Mouse (Mus musculus): ENCODE measurements around the gene Zfp639. TPM values are rescaled to one million over a fixed set of nuclear protein-coding genes. Genes with fewer than 3 reads are reported as not detected.

Gene Zfp639
- polyA plus RNA-seq, 1 experiment from 2014 or later = 38.0 TPM

- 63% methylated on average over 15 of the region's 15 CpGs for WGBS
- Histone ChIP-seq H3K4me1 (no peaks in the 10 kb centered on the region), H3K9me3 (no peaks in the 10 kb centered on the region), H3K4me2 (no peak overlapping the region), H3K36me3 (no peaks in the 10 kb centered on the region), H3K9ac (no peak overlapping the region), H3K27ac (no peak overlapping the region), H3K27me3 (no peaks in the 10 kb centered on the region), H3K4me3 (no peak overlapping the region)
- ATAC-seq (ENCODE audit: borderline replicate concordance, extremely low read depth, low FRiP score, low TSS enrichment) = no peak
Observed at GRCm38 (mm10) chr3:32490076-32490927, 19.8 kb upstream of the Zfp639 start.

DNA sequence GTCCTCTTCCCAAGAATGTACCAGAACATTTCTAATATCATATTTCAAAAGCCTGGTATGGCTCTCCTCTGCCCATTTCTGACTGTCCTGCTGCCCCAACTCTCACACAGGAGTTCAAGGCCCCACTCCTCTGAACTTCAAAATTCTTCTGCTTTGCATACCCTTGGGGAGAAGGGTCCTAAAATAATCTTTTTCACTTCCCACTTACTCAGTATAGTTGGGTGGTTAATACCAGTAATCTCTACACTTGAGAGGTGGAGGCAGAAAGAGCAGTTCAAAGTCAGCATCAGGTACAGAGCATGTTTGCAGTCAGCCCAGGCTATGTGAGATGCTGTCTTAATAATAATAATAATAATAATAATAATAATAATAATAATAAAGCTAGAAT lies 19.1 kb upstream of the Zfp639 start:
- no peak for ATAC-seq (ENCODE audit: borderline replicate concordance, extremely low read depth, low FRiP score, low TSS enrichment)

DNA sequence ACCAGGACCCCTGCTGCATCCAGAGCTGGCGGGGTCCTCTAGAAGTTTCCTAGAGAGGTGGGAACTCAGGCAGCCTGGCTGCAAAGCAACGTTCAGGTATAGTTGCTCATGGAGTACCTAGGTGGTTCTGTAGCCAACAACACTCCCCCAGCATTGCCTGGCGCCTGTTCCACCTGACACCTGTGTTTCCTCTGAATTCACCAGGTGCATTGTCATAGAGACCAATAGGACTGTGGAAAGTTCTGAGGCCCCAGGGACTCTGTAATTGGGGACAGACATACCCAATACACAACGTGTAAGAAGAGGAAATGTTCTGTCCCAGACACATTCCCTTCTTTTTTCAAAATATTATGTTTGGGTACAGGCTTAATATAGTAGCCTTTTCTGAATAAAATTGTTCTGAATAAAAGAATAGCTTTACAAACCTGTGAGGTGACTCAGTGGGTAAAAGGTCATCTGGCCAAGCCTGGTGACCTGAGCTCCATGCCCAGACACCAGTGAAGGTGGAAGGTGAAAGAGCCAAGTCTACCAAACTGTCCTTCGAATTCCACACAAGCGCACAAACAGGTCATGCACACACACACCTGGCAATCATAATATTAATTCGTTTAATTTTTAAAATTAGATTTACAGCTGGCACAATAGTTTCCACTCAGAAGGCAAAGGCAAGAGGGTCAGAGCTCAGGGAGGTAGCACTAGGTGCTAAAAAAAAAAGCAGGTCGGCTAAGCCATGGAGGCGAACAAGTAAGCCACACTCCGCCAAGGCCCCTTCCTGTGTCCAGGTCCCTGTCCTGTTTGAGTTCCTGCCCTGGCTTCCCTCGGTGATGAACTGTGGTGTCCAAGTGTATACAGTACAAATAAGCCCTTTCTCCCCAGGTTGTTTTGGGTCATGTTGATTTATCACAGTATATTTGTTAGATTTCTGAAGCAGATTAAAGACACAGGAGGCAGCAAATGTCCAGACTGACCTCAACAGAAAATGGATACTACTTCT lies 17.7 kb upstream of the Zfp639 start, which contains the start of gene Kcnmb3:
Kcnmb3 (minus strand) TSS at position 135 of the 994 bp plus-strand sequence.
- no peak within 1 kb of the TSS for H3K9ac ChIP-seq
- H3K27ac ChIP-seq = no peak within 1 kb of the TSS
- no peaks in the 10 kb centered on the region for H3K36me3 ChIP-seq
- no peaks in the 10 kb centered on the region for H3K9me3 ChIP-seq
- no peak within 1 kb of the TSS for H3K4me2 ChIP-seq
- ATAC-seq (ENCODE audit: borderline replicate concordance, extremely low read depth, low FRiP score, low TSS enrichment) = no peak
- no peaks in the 10 kb centered on the region for H3K4me1 ChIP-seq
- no peak within 1 kb of the TSS for H3K4me3 ChIP-seq
- no peaks in the 10 kb centered on the region for H3K27me3 ChIP-seq
- WGBS = 76% methylated on average over 11 of the region's 11 CpGs

More for the DNA sequence above, 19.1 kb upstream of the Zfp639 start:
- Histone ChIP-seq H3K9ac (no peak overlapping the region), H3K4me3 (no peak overlapping the region), H3K36me3 (no peaks in the 10 kb centered on the region), H3K27me3 (no peaks in the 10 kb centered on the region), H3K9me3 (no peaks in the 10 kb centered on the region), H3K4me1 (no peaks in the 10 kb centered on the region), H3K27ac (no peak overlapping the region), H3K4me2 (no peak overlapping the region)

- Histone ChIP-seq H3K27me3 (no peaks in the 10 kb centered on the region), H3K36me3 (no peaks in the 10 kb centered on the region), H3K27ac (no peak overlapping the region), H3K9me3 (no peaks in the 10 kb centered on the region), H3K9ac (no peak overlapping the region), H3K4me3 (no peak overlapping the region), H3K4me1 (no peaks in the 10 kb centered on the region), H3K4me2 (no peak overlapping the region)
- no peak for ATAC-seq (ENCODE audit: borderline replicate concordance, extremely low read depth, low FRiP score, low TSS enrichment)
- 81% methylated on average over 8 of the region's 8 CpGs for WGBS
Observed at GRCm38 (mm10) chr3:32494387-32495087, 15.5 kb upstream of the Zfp639 start.

GRCm38 (mm10) chr3:32495088-32495770 lies 14.8 kb upstream of the Zfp639 start:
- Histone ChIP-seq H3K4me3 (no peak overlapping the region), H3K27me3 (no peaks in the 10 kb centered on the region), H3K36me3 (no peaks in the 10 kb centered on the region), H3K27ac (no peak overlapping the region), H3K4me1 (no peaks in the 10 kb centered on the region), H3K4me2 (no peak overlapping the region), H3K9ac (no peak overlapping the region), H3K9me3 (no peaks in the 10 kb centered on the region)
- no peak for ATAC-seq (ENCODE audit: borderline replicate concordance, extremely low read depth, low FRiP score, low TSS enrichment)
- 67% methylated on average over 8 of the region's 8 CpGs for WGBS

DNA sequence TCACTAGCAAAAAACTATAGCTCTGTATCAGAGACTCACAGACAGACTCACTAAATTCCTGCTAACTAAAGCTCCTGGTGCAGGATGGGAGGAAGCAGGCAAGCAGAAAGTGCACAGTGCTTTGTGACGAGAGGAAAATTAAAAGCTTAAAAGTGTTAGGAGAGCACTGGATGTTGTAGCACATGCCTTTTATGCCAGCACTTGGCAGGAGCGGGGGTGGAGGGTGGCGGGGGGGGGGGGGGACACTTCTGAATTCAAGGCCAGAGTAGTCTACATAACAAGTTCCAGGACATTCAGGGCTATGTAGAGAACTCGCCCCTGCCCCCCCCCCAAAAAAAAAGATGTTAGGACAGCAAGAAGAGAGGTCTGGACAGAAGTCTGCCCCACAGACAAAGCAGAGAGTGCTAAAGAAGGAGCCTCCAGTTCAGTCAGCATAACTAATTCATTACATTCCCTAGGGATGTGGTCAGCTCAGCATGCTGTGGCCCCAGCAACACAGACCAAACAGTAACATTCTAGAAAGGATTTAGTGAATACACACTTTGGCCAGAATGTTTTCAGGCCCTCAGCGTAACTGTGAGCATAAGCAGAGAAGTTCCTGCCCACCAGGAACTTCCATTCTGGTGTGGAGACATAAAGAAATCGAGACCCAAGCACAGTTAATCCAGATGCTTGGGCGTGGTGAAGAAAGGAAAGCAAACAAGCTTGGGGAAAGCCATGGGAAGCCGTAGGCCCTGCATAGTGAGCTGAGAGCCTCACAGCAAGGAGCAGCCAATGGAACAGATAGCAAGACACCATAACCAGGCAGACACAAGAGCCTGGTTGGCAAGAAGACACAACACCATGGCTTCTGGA lies 14.0 kb upstream of the Zfp639 start:
- Histone ChIP-seq H3K4me1 (no peaks in the 10 kb centered on the region), H3K27ac (no peak overlapping the region), H3K27me3 (no peaks in the 10 kb centered on the region), H3K4me3 (no peak overlapping the region), H3K9me3 (no peaks in the 10 kb centered on the region), H3K9ac (no peak overlapping the region), H3K36me3 (no peaks in the 10 kb centered on the region), H3K4me2 (no peak overlapping the region)
- whole genome bisulfite sequencing = 44% methylated on average over 8 of the region's 8 CpGs
- ATAC-seq (ENCODE audit: borderline replicate concordance, extremely low read depth, low FRiP score, low TSS enrichment) = no peak

DNA sequence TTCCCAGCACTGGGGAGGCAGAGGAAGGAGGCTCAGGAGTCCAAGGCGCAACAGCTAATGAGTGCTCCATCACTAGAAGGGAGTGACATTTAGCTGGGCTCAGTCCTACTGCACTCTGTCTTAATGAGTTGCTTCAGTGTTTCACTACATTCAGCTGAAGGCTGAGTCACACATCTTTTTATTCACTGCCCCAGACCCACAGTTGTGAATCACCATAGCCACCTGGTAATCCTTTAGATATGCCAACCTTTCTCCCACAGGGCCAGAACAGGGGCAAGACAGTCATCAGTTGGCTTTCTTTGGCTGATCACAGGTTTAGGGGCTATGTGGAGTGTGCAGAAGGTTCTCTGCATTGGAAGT lies 13.4 kb upstream of the Zfp639 start:
- no peak overlapping the region for H3K4me2 ChIP-seq
- 96% methylated on average over 1 of the region's 1 CpGs for WGBS
- no peaks in the 10 kb centered on the region for H3K9me3 ChIP-seq
- H3K9ac ChIP-seq = no peak overlapping the region
- no peak overlapping the region for H3K4me3 ChIP-seq
- no peaks in the 10 kb centered on the region for H3K27me3 ChIP-seq
- H3K4me1 ChIP-seq = no peaks in the 10 kb centered on the region
- no peak for ATAC-seq (ENCODE audit: borderline replicate concordance, extremely low read depth, low FRiP score, low TSS enrichment)
- H3K36me3 ChIP-seq = no peaks in the 10 kb centered on the region
- H3K27ac ChIP-seq = no peak overlapping the region

- Histone ChIP-seq H3K36me3 (no peaks in the 10 kb centered on the region), H3K9ac (no peak overlapping the region), H3K4me3 (no peak overlapping the region), H3K4me1 (no peaks in the 10 kb centered on the region), H3K27me3 (no peaks in the 10 kb centered on the region), H3K27ac (no peak overlapping the region), H3K9me3 (no peaks in the 10 kb centered on the region), H3K4me2 (no peak overlapping the region)
- WGBS = 82% methylated on average over 2 of the region's 2 CpGs
- no peak for ATAC-seq (ENCODE audit: borderline replicate concordance, extremely low read depth, low FRiP score, low TSS enrichment)
Observed at GRCm38 (mm10) chr3:32500346-32500745, 9.7 kb upstream of the Zfp639 start.

DNA sequence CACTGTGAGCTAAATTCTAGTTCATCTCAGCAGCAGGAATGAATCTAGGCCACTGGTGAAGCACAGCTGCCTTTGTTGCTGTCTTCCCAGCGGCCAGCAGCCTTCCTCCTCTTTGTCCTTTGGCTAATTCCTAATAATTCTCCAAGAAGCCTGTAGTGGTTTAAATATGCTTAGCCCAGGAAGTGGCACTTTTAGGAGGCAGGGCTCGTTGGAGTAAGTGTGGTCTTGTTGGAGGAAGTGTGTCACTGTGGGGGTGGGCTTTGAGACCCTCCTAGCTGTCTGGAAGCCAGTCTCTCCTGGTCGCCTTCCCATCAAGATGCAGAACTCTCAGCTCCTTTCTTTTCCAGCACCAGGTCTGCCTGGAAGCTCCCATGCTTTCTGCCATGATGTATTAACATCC lies 4.2 kb upstream of the Zfp639 start:
- Histone ChIP-seq H3K27ac (no peak overlapping the region), H3K27me3 (no peaks in the 10 kb centered on the region), H3K9me3 (no peaks in the 10 kb centered on the region), H3K9ac (no peak overlapping the region), H3K4me2 (no peak overlapping the region), H3K4me1 (peaks cover 9% of the 10 kb centered on the region; the same call in 1 of the 2 replicates), H3K36me3 (no peaks in the 10 kb centered on the region), H3K4me3 (no peak overlapping the region)
- WGBS = 62% methylated on average over 3 of the region's 3 CpGs
- ATAC-seq (ENCODE audit: borderline replicate concordance, extremely low read depth, low FRiP score, low TSS enrichment) = no peak

GRCm38 (mm10) chr3:32506366-32507225 lies 3.5 kb upstream of the Zfp639 start:
- Histone ChIP-seq H3K9me3 (no peaks in the 10 kb centered on the region), H3K27ac (no peak overlapping the region), H3K9ac (no peak overlapping the region), H3K36me3 (no peaks in the 10 kb centered on the region), H3K4me1 (peaks cover 13% of the 10 kb centered on the region), H3K27me3 (no peaks in the 10 kb centered on the region), H3K4me2 (no peak overlapping the region), H3K4me3 (no peak overlapping the region)
- ATAC-seq (ENCODE audit: borderline replicate concordance, extremely low read depth, low FRiP score, low TSS enrichment) = no peak
- 49% methylated on average over 11 of the region's 11 CpGs for WGBS

Measured in lung, embryonic 15.5 days (tissue).